18 mouse cellular contexts compared by ENCODE assay signal in genomic region chr8:127569212-127569611, GRCm38 (mm10).
"Had no signal": no experiment of that assay in that cellular context is flagged by ENCODE, and none has a peak within 500 bp of the region (broad histone marks: within the 10 kb centered on the region; RNA-seq: fewer than 3 reads in every experiment).

No protein-coding gene starts in this region.

- H3K9me3 ChIP-seq: kidney, embryonic 15.5 days; limb, embryonic 13.5 days; liver, embryonic 12.5 days; liver, embryonic 15.5 days; lung, embryonic 15.5 days; megakaryocyte, embryonic 14.5 days had no signal

- H3K4me3 ChIP-seq: kidney, embryonic 15.5 days; left cerebral cortex, adult 2 months; limb, embryonic 13.5 days; liver, embryonic 12.5 days; liver, embryonic 15.5 days; lung, embryonic 15.5 days; megakaryocyte, embryonic 14.5 days had no signal

- DNase-seq: kidney, postnatal 10 days; kidney, postnatal 36 days; layer of hippocampus, postnatal 36 days; left cerebral cortex, postnatal 4 days; liver; lung, adult 18-20 months; lung, postnatal 10 days; lung, postnatal 36 days; midbrain, embryonic 14.5 days; thymus, postnatal 36 days had no signal

- H3K9ac ChIP-seq: kidney, embryonic 15.5 days; limb, embryonic 13.5 days; liver, embryonic 12.5 days; liver, embryonic 15.5 days; lung, embryonic 15.5 days had no signal

- H3K4me2 ChIP-seq: kidney, embryonic 15.5 days; limb, embryonic 13.5 days; liver, embryonic 12.5 days; liver, embryonic 15.5 days; lung, embryonic 15.5 days; midbrain, embryonic 11.5 days had no signal

- H3K27me3 ChIP-seq: kidney, embryonic 15.5 days; limb, embryonic 13.5 days; liver, embryonic 12.5 days; liver, embryonic 15.5 days; lung, embryonic 15.5 days had no signal

- ATAC-seq: liver, embryonic 12.5 days had no signal

- H3K4me1 ChIP-seq: kidney, embryonic 15.5 days; liver, embryonic 12.5 days; liver, embryonic 15.5 days; lung, embryonic 15.5 days had no signal

- H3K27ac ChIP-seq: kidney, embryonic 15.5 days; left cerebral cortex, adult 2 months; limb, embryonic 13.5 days; liver, embryonic 12.5 days; liver, embryonic 15.5 days; lung, embryonic 15.5 days had no signal

- H3K36me3 ChIP-seq: kidney, embryonic 15.5 days; limb, embryonic 13.5 days; liver, embryonic 12.5 days; liver, embryonic 15.5 days; lung, embryonic 15.5 days had no signal
